ENCODE assay signal across 8 mouse cellular contexts in genomic region chr15:57589404-57590377, GRCm38 (mm10).
DNase-seq lines count a peak whose midpoint lies in the region; ATAC-seq and TF ChIP-seq lines count a peak whose summit lies in the region.

No protein-coding gene starts in this region.

- ATAC-seq in forebrain, postnatal 0 days, result peak; percentile 87
- peak; percentile 50; the same call in 1 of the 2 replicates for ATAC-seq in limb, embryonic 14.5 days (ENCODE audit: low FRiP score, low read depth)
- no peak for ATAC-seq in megakaryocyte progenitor cell, adult 5-6 weeks (replicated peaks; ENCODE audit: poor library complexity)
- ATAC-seq in CD4-positive, CD25-positive, alpha-beta regulatory T cell, adult 4 months, result no peak

- no peaks in the 10 kb centered on the region for H3K9me3 ChIP-seq in forebrain, postnatal 0 days (ENCODE audit: low read length)
- H3K9me3 ChIP-seq in limb, embryonic 14.5 days (ENCODE audit: control insufficient read depth, low read length), result no peaks in the 10 kb centered on the region

- H3K27ac ChIP-seq in cerebellum, adult 2 months (ENCODE audit: insufficient read depth, low read length), result peak overlapping the region; percentile 95
- H3K27ac ChIP-seq in forebrain, postnatal 0 days (ENCODE audit: low read depth, low read length), result no peak overlapping the region
- no peak overlapping the region for H3K27ac ChIP-seq in limb, embryonic 14.5 days (replicated peaks; ENCODE audit: low read depth, low read length)

- no peak for TF ChIP-seq CTCF in cerebellum, adult 2 months (IDR thresholded peaks at IDR 0.05; ENCODE audit: borderline replicate concordance, insufficient read depth, low read depth, low read length)
- TF ChIP-seq CTCF in forebrain, postnatal 0 days (IDR thresholded peaks at IDR 0.05; ENCODE audit: low read depth), result no peak

- no peak overlapping the region for H3K4me3 ChIP-seq in cerebellum, adult 2 months (replicated peaks; ENCODE audit: insufficient read depth, low read depth, low read length)
- no peak overlapping the region for H3K4me3 ChIP-seq in forebrain, postnatal 0 days (ENCODE audit: low read depth, low read length)
- no peak overlapping the region for H3K4me3 ChIP-seq in limb, embryonic 14.5 days (replicated peaks; ENCODE audit: low read length)

- intact Hi-C loops in gastrocnemius, postnatal 14 days (cut with DNase I; ENCODE audit: low total_unique reads), result no loop called here

- no peak overlapping the region for H3K4me2 ChIP-seq in forebrain, postnatal 0 days (ENCODE audit: low read depth)
- 0 out of 2 replicates have a peak overlapping the region, but pooled peaks have one; percentile 2 for H3K4me2 ChIP-seq in limb, embryonic 14.5 days (replicated peaks; ENCODE audit: low read depth, low read length, severe bottlenecking)

- peaks cover 20% of the 10 kb centered on the region for H3K4me1 ChIP-seq in cerebellum, adult 2 months (ENCODE audit: control insufficient read depth, insufficient read depth, low read length)
- H3K4me1 ChIP-seq in forebrain, postnatal 0 days (ENCODE audit: insufficient read depth), result peaks cover 8% of the 10 kb centered on the region; the same call in 1 of the 2 replicates
- H3K4me1 ChIP-seq in limb, embryonic 14.5 days (ENCODE audit: control insufficient read depth, insufficient read depth, low read length), result peaks cover 5% of the 10 kb centered on the region; the same call in 1 of the 2 replicates

- peak; percentile 36 for DNase-seq in gastrocnemius, postnatal 25 days
- DNase-seq in gastrocnemius, postnatal 14 days, result no peak
- peak; percentile 77 to 93 for DNase-seq in cerebellum, adult 2 months
- peak; percentile 60 for DNase-seq in forebrain, postnatal 0 days
- peak; percentile 71 for DNase-seq in limb, embryonic 14.5 days (ENCODE audit: low spot score)
- no peak for DNase-seq in adrenal gland, adult 2 months

- peak; percentile 48; the same call in 1 of the 2 replicates for TF ChIP-seq POLR2A in cerebellum, adult 2 months (IDR thresholded peaks at IDR 0.05; ENCODE audit: borderline replicate concordance, insufficient read depth, low read length)
- TF ChIP-seq POLR2A in limb, embryonic 14.5 days (IDR thresholded peaks at IDR 0.05; ENCODE audit: borderline replicate concordance, extremely low read depth, insufficient read depth, insufficient read length), result no peak

- no peak overlapping the region for H3K9ac ChIP-seq in forebrain, postnatal 0 days
- no peak overlapping the region for H3K9ac ChIP-seq in limb, embryonic 14.5 days (ENCODE audit: low read depth, low read length, severe bottlenecking)

- H3K27me3 ChIP-seq in cerebellum, adult 2 months (ENCODE audit: control insufficient read depth, insufficient read depth, low read length), result no peaks in the 10 kb centered on the region
- no peaks in the 10 kb centered on the region for H3K27me3 ChIP-seq in forebrain, postnatal 0 days (ENCODE audit: insufficient read depth, low read length)
- no peaks in the 10 kb centered on the region for H3K27me3 ChIP-seq in limb, embryonic 14.5 days (ENCODE audit: control insufficient read depth, insufficient read depth, low read length)

- 10% methylated on average over 11 of the region's 12 CpGs for WGBS in cerebellum, adult 2 months
- WGBS in forebrain, postnatal 0 days, result 17% methylated on average over 11 of the region's 12 CpGs
- WGBS in limb, embryonic 14.5 days, result 27% methylated on average over 10 of the region's 12 CpGs

- H3K36me3 ChIP-seq in forebrain, postnatal 0 days (ENCODE audit: insufficient read depth), result no peaks in the 10 kb centered on the region
- no peaks in the 10 kb centered on the region for H3K36me3 ChIP-seq in limb, embryonic 14.5 days (ENCODE audit: control insufficient read depth, insufficient read depth, low read length)

Comparison
In these comparisons a context has a peak if more than half of its experiments do, and no peak if none do; other contexts are left out.
1. DNase-seq: peak in gastrocnemius, postnatal 25 days (single experiment), cerebellum, adult 2 months (2 of 2), forebrain, postnatal 0 days (single experiment) and limb, embryonic 14.5 days (single experiment); none in gastrocnemius, postnatal 14 days (single experiment) and adrenal gland, adult 2 months (single experiment).
2. ATAC-seq: peak in forebrain, postnatal 0 days (single experiment) and limb, embryonic 14.5 days (single experiment); none in megakaryocyte progenitor cell, adult 5-6 weeks (single experiment) and CD4-positive, CD25-positive, alpha-beta regulatory T cell, adult 4 months (single experiment).